Mouse (Mus musculus): Measurements from ENCODE around the gene Cd2bp2.

DNA sequence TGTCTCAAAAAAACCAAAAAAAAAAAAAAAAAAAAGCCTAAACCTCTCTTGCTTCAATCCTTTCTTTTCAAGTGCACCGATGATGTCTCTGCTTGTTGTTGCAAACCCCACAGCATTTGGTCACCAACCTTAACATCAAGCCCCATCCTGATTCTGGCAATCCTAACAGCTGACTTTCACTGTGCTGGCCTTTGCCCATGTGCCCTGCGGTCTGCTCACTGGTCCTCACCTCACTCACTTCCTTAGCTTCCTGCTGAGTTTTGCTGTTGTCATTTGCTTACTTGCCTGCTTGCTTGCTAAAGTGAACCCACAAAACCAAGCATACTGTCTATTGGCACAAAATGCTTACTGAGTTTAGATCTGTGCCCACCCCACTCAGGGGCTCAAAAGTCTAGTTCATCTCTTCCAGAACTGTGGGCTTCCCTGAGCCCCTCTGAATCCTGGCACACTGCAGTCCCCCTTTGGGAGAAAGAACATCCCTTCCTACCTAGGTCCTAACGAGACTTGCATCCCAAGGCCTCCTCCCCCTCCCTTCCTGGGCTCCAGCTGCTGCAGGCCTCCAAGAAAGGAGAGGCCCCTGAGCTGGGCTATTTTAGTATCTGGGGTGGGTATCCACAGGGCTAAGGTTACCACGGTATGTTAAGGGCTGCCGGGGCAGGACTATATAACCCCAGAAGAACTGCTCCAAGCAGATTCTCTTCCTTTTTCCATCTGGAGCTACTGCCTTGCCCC is 15.3 kb upstream of the Cd2bp2 start:
- TF ChIP-seq CTCF (IDR thresholded peaks at IDR 0.05; ENCODE audit: low read depth) (no peak), EP300 (optimal IDR thresholded peaks at IDR 0.05) (no peak)

All from stomach, postnatal 0 days (tissue).